Mouse (Mus musculus): ENCODE results near the gene Tbxas1. TPM values are rescaled to one million over a fixed set of nuclear protein-coding genes. Genes with fewer than 3 reads are reported as not detected.

The Tbxas1 gene
- polyA plus RNA-seq, 1 experiment from 2014 or later, result 1.1 TPM

GRCm38 (mm10) chr6:38947282-38947681, 72.1 kb downstream of the Tbxas1 start:
- H3K4me3 ChIP-seq, result no peak overlapping the region
- H3K9me3 ChIP-seq, result no peaks in the 10 kb centered on the region
- no peaks in the 10 kb centered on the region for H3K4me1 ChIP-seq
- ATAC-seq (ENCODE audit: insufficient number of reproducible peaks, insufficient read depth, low FRiP score, low TSS enrichment, low read depth), result no peak
- no peak overlapping the region for H3K9ac ChIP-seq
- no peak overlapping the region for H3K4me2 ChIP-seq
- H3K27ac ChIP-seq, result no peak overlapping the region
- no peaks in the 10 kb centered on the region for H3K27me3 ChIP-seq
- WGBS, result 91% methylated on average over 4 of the region's 4 CpGs
- no peaks in the 10 kb centered on the region for H3K36me3 ChIP-seq

DNA sequence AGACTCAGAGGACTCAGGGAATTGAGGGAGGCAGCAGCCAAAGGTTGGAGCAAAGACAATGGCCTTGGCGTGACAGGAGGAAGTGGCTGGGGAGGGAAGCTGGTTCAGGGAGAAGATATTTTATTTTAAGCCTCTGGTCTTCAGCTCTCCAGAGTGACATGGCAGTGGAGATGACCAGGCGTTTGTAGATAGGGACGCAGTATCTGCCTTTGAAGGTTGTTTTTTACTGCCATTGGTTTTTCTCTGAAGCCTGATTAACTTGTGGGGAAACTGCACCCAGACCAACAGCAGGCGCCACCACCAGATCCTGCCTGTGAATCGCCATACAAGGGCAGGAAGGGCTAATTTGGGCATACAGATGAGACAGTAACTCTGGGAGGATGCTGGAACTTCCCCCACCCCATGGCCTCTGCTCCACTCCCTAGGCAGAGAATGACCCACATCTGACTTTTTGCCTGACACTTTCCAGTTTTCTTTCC, 74.5 kb downstream of the Tbxas1 start:
- Histone ChIP-seq H3K9me3 (no peaks in the 10 kb centered on the region), H3K27me3 (no peaks in the 10 kb centered on the region), H3K4me1 (no peaks in the 10 kb centered on the region), H3K36me3 (no peaks in the 10 kb centered on the region), H3K9ac (no peak overlapping the region), H3K4me2 (no peak overlapping the region), H3K27ac (no peak overlapping the region), H3K4me3 (no peak overlapping the region)
- ATAC-seq (ENCODE audit: insufficient number of reproducible peaks, insufficient read depth, low FRiP score, low TSS enrichment, low read depth), result no peak
- 63% methylated on average over 5 of the region's 5 CpGs for WGBS

GRCm38 (mm10) chr6:38950341-38950740, 75.1 kb downstream of the Tbxas1 start:
- no peak for ATAC-seq (ENCODE audit: insufficient number of reproducible peaks, insufficient read depth, low FRiP score, low TSS enrichment, low read depth)
- WGBS, result 66% methylated on average over 4 of the region's 4 CpGs
- H3K9ac ChIP-seq, result no peak overlapping the region
- no peaks in the 10 kb centered on the region for H3K36me3 ChIP-seq
- no peaks in the 10 kb centered on the region for H3K9me3 ChIP-seq
- H3K27me3 ChIP-seq, result no peaks in the 10 kb centered on the region
- no peak overlapping the region for H3K4me3 ChIP-seq
- H3K27ac ChIP-seq, result no peak overlapping the region
- no peaks in the 10 kb centered on the region for H3K4me1 ChIP-seq
- no peak overlapping the region for H3K4me2 ChIP-seq

DNA sequence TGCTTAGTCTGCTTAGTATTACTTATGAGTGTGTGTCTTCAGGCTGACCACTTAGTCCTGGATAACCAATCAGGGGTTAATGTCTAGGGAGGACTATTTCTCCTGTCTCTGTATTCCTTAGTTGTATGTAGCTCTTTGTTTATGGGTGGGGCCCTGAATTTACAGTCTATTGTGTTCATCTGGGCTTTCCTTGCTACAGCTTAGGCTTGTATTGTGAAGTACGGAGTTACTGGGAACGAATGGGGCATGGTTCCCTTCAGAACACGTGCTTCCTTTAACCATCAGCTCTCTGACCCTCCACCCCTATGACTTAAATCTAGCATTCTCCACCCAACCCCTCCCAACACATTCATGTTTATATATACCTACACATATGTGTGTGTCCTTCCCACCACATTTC, 75.6 kb downstream of the Tbxas1 start:
- H3K36me3 ChIP-seq, result no peaks in the 10 kb centered on the region
- WGBS, result 77% methylated on average over 3 of the region's 3 CpGs
- H3K27me3 ChIP-seq, result no peaks in the 10 kb centered on the region
- no peak overlapping the region for H3K4me3 ChIP-seq
- H3K9ac ChIP-seq, result no peak overlapping the region
- ATAC-seq (ENCODE audit: insufficient number of reproducible peaks, insufficient read depth, low FRiP score, low TSS enrichment, low read depth), result no peak
- H3K4me1 ChIP-seq, result no peaks in the 10 kb centered on the region
- H3K9me3 ChIP-seq, result no peaks in the 10 kb centered on the region
- H3K4me2 ChIP-seq, result no peak overlapping the region
- H3K27ac ChIP-seq, result no peak overlapping the region

DNA sequence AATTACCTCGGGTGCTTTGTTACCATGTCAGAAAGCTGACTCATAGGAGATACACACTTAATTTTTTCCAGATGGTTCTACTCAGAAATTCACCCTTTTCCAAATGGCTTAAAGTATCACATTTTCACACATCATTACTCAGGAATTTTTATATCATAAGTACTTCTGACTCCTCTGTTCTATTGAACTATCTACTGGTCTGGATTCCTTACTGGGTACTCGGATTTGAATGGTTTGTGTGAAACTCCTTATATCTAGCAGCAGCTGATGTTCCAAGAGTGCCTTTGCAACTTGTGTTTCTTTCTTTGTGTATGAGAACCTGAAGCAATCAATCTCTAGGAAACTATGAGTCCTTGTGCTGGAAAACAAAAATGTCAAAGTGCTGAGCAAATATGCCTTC, 81.4 kb downstream of the Tbxas1 start:
- no peak for ATAC-seq (ENCODE audit: insufficient number of reproducible peaks, insufficient read depth, low FRiP score, low TSS enrichment, low read depth)

GRCm38 (mm10) chr6:38957246-38957645, 82.0 kb downstream of the Tbxas1 start:
- no peak overlapping the region for H3K4me2 ChIP-seq
- no peaks in the 10 kb centered on the region for H3K9me3 ChIP-seq
- no peak overlapping the region for H3K4me3 ChIP-seq
- H3K27ac ChIP-seq, result no peak overlapping the region
- no peaks in the 10 kb centered on the region for H3K4me1 ChIP-seq
- no peaks in the 10 kb centered on the region for H3K27me3 ChIP-seq
- H3K36me3 ChIP-seq, result no peaks in the 10 kb centered on the region
- no peak for ATAC-seq (ENCODE audit: insufficient number of reproducible peaks, insufficient read depth, low FRiP score, low TSS enrichment, low read depth)
- WGBS, result 84% methylated on average over 5 of the region's 5 CpGs
- H3K9ac ChIP-seq, result no peak overlapping the region

More for the DNA sequence above, 81.4 kb downstream of the Tbxas1 start:
- Histone ChIP-seq H3K9ac (no peak overlapping the region), H3K4me1 (no peaks in the 10 kb centered on the region), H3K27me3 (no peaks in the 10 kb centered on the region), H3K4me3 (no peak overlapping the region), H3K27ac (no peak overlapping the region), H3K9me3 (no peaks in the 10 kb centered on the region), H3K4me2 (no peak overlapping the region), H3K36me3 (no peaks in the 10 kb centered on the region)
- WGBS, result 52% methylated on average over 2 of the region's 2 CpGs

DNA sequence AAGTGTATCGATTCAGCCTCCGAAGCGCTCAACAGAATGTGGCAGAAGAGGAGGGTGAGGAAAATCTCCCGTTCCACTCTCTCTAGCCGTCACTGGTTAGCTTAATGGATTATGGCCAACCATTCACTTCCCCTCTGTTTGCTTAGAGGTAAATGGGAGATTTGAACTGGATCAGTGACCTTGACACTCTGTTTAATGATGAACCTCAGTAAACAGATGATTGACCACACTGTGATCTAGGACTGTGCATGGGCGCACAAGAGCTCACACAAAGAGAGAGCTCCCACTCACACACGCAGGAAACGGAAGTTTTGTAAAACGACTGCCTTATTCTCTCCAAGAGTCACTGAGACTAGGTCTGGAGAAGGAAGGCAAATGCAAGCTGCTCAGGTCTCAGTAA, 84.3 kb downstream of the Tbxas1 start:
- H3K9me3 ChIP-seq, result no peaks in the 10 kb centered on the region
- H3K27me3 ChIP-seq, result no peaks in the 10 kb centered on the region
- no peaks in the 10 kb centered on the region for H3K4me1 ChIP-seq
- no peak overlapping the region for H3K4me3 ChIP-seq
- no peaks in the 10 kb centered on the region for H3K36me3 ChIP-seq
- 89% methylated on average over 9 of the region's 9 CpGs for WGBS
- H3K9ac ChIP-seq, result no peak overlapping the region
- no peak for ATAC-seq (ENCODE audit: insufficient number of reproducible peaks, insufficient read depth, low FRiP score, low TSS enrichment, low read depth)
- H3K27ac ChIP-seq, result no peak overlapping the region
- no peak overlapping the region for H3K4me2 ChIP-seq

GRCm38 (mm10) chr6:38960367-38960766, 85.2 kb downstream of the Tbxas1 start:
- no peak overlapping the region for H3K4me2 ChIP-seq
- H3K9ac ChIP-seq, result no peak overlapping the region
- no peaks in the 10 kb centered on the region for H3K27me3 ChIP-seq
- no peaks in the 10 kb centered on the region for H3K9me3 ChIP-seq
- H3K4me3 ChIP-seq, result no peak overlapping the region
- no peaks in the 10 kb centered on the region for H3K4me1 ChIP-seq
- H3K27ac ChIP-seq, result no peak overlapping the region
- no peaks in the 10 kb centered on the region for H3K36me3 ChIP-seq
- WGBS, result 84% methylated on average over 3 of the region's 3 CpGs
- ATAC-seq (ENCODE audit: insufficient number of reproducible peaks, insufficient read depth, low FRiP score, low TSS enrichment, low read depth), result no peak

DNA sequence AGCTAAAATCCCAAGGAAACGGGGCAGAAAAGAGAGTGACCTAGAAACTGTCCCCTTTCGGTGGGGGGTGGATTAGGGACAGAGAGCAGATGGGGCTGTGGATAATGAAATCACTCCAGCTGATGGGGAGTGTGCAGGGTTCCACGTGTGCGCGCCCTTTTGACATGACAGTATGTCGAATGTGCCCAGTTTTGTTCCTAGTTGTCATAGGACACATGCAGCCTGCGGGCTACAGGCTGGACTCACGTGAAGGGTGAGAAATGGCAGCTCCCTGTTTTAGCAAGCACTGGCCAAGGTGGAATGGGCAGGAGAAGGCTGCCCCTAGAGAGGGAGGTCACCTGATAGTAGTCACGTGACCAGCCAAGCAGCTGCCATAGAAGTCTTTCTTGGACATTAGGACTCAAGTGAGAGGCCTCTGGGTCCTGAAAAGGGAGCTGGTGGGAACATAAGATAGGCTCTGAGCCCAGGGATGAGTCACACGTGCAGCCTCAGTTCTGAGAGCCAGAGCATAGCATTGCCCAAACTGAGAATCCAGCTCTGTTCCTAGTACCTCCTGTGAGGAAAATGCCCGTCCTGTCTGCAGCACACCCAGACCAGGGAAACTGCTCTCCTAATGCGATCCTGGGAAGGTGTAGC, 85.7 kb downstream of the Tbxas1 start:
- no peaks in the 10 kb centered on the region for H3K4me1 ChIP-seq
- no peaks in the 10 kb centered on the region for H3K9me3 ChIP-seq
- WGBS, result 68% methylated on average over 12 of the region's 12 CpGs
- H3K27me3 ChIP-seq, result no peaks in the 10 kb centered on the region
- H3K9ac ChIP-seq, result no peak overlapping the region
- H3K4me2 ChIP-seq, result no peak overlapping the region
- H3K36me3 ChIP-seq, result no peaks in the 10 kb centered on the region
- H3K4me3 ChIP-seq, result no peak overlapping the region
- ATAC-seq (ENCODE audit: insufficient number of reproducible peaks, insufficient read depth, low FRiP score, low TSS enrichment, low read depth), result no peak
- H3K27ac ChIP-seq, result no peak overlapping the region

- 57% methylated on average over 8 of the region's 8 CpGs for WGBS
- Histone ChIP-seq H3K9ac (no peak overlapping the region), H3K27ac (no peak overlapping the region), H3K9me3 (no peaks in the 10 kb centered on the region), H3K36me3 (no peaks in the 10 kb centered on the region), H3K27me3 (no peaks in the 10 kb centered on the region), H3K4me1 (no peaks in the 10 kb centered on the region), H3K4me2 (no peak overlapping the region), H3K4me3 (no peak overlapping the region)
- no peak for ATAC-seq (ENCODE audit: insufficient number of reproducible peaks, insufficient read depth, low FRiP score, low TSS enrichment, low read depth)
Observed at GRCm38 (mm10) chr6:38961427-38962033, 86.3 kb downstream of the Tbxas1 start.

- Histone ChIP-seq H3K4me1 (peaks cover 6% of the 10 kb centered on the region), H3K4me2 (no peak overlapping the region), H3K27me3 (no peaks in the 10 kb centered on the region), H3K9me3 (no peaks in the 10 kb centered on the region), H3K4me3 (no peak overlapping the region), H3K27ac (no peak overlapping the region), H3K9ac (no peak overlapping the region), H3K36me3 (no peaks in the 10 kb centered on the region)
- ATAC-seq (ENCODE audit: insufficient number of reproducible peaks, insufficient read depth, low FRiP score, low TSS enrichment, low read depth), result no peak
- WGBS, result 91% methylated on average over 5 of the region's 5 CpGs
Observed at GRCm38 (mm10) chr6:38966839-38967238, 91.6 kb downstream of the Tbxas1 start.

GRCm38 (mm10) chr6:38967288-38967687, 92.1 kb downstream of the Tbxas1 start:
- H3K4me1 ChIP-seq, result peaks cover 6% of the 10 kb centered on the region
- H3K27ac ChIP-seq, result no peak overlapping the region
- H3K9ac ChIP-seq, result no peak overlapping the region
- WGBS, result 69% methylated on average over 6 of the region's 6 CpGs
- no peak overlapping the region for H3K4me3 ChIP-seq
- ATAC-seq (ENCODE audit: insufficient number of reproducible peaks, insufficient read depth, low FRiP score, low TSS enrichment, low read depth), result no peak
- no peaks in the 10 kb centered on the region for H3K9me3 ChIP-seq
- no peaks in the 10 kb centered on the region for H3K27me3 ChIP-seq
- H3K36me3 ChIP-seq, result no peaks in the 10 kb centered on the region
- no peak overlapping the region for H3K4me2 ChIP-seq
